Mouse (Mus musculus): Measurements from ENCODE around the gene Fam8a1. TPM values are rescaled to one million over a fixed set of nuclear protein-coding genes. Genes with fewer than 3 reads are reported as not detected.
A peak's percentile ranks its signal among the peaks of the same experiment; 100 is the strongest.

Gene Fam8a1
- polyA plus RNA-seq, 1 experiment from 2014 or later = 7.4 TPM

- WGBS = 65% methylated on average over 6 of the region's 6 CpGs
- DNase-seq (ENCODE audit: low spot score) = peak; percentile 24
These were observed 35.2 kb upstream of the Fam8a1 start for GRCm38 (mm10) chr13:46634133-46634488.

GRCm38 (mm10) chr13:46640608-46641468 is 28.5 kb upstream of the Fam8a1 start:
- Histone ChIP-seq H3K27ac (replicated peaks; ENCODE audit: low read depth, low read length) (no peak overlapping the region), H3K27me3 (ENCODE audit: control insufficient read depth, insufficient read depth, low read length) (no peaks in the 10 kb centered on the region), H3K9me3 (ENCODE audit: control insufficient read depth, low read length) (no peaks in the 10 kb centered on the region), H3K9ac (ENCODE audit: low read length) (no peak overlapping the region), H3K4me1 (ENCODE audit: control insufficient read depth, insufficient read depth, low read length) (no peaks in the 10 kb centered on the region), H3K4me2 (ENCODE audit: low read depth, severe bottlenecking) (no peak overlapping the region), H3K36me3 (ENCODE audit: control insufficient read depth, insufficient read depth, low read length) (no peaks in the 10 kb centered on the region), H3K4me3 (ENCODE audit: low read depth, low read length) (no peak overlapping the region)
- ATAC-seq (ENCODE audit: insufficient number of reproducible peaks, low FRiP score, low TSS enrichment, low read depth) = no peak
- DNase-seq (ENCODE audit: low spot score) = no peak
- 88% methylated on average over 10 of the region's 10 CpGs for WGBS

More at GRCm38 (mm10) chr13:46634133-46634488, 35.2 kb upstream of the Fam8a1 start:
- Histone ChIP-seq H3K4me1 (ENCODE audit: control insufficient read depth, insufficient read depth, low read length) (0 out of 2 replicates have a peak, but pooled peaks cover 7% of the 10 kb centered on the region), H3K4me2 (ENCODE audit: low read depth, severe bottlenecking) (no peak overlapping the region), H3K27ac (replicated peaks; ENCODE audit: low read depth, low read length) (no peak overlapping the region), H3K36me3 (ENCODE audit: control insufficient read depth, insufficient read depth, low read length) (no peaks in the 10 kb centered on the region), H3K9me3 (ENCODE audit: control insufficient read depth, low read length) (no peaks in the 10 kb centered on the region), H3K9ac (ENCODE audit: low read length) (peak overlapping the region; percentile 12; the same call in 1 of the 2 replicates), H3K27me3 (ENCODE audit: control insufficient read depth, insufficient read depth, low read length) (no peaks in the 10 kb centered on the region), H3K4me3 (ENCODE audit: low read depth, low read length) (no peak overlapping the region)
- ATAC-seq (ENCODE audit: insufficient number of reproducible peaks, low FRiP score, low TSS enrichment, low read depth) = no peak

GRCm38 (mm10) chr13:46642318-46642717 is 27.0 kb upstream of the Fam8a1 start:
- no peak overlapping the region for H3K4me2 ChIP-seq (ENCODE audit: low read depth, severe bottlenecking)
- no peaks in the 10 kb centered on the region for H3K9me3 ChIP-seq (ENCODE audit: control insufficient read depth, low read length)
- H3K4me3 ChIP-seq (ENCODE audit: low read depth, low read length) = no peak overlapping the region
- ATAC-seq (ENCODE audit: insufficient number of reproducible peaks, low FRiP score, low TSS enrichment, low read depth) (no peak), DNase-seq (ENCODE audit: low spot score) (no peak)
- no peak overlapping the region for H3K27ac ChIP-seq (replicated peaks; ENCODE audit: low read depth, low read length)
- no peaks in the 10 kb centered on the region for H3K36me3 ChIP-seq (ENCODE audit: control insufficient read depth, insufficient read depth, low read length)
- no peaks in the 10 kb centered on the region for H3K4me1 ChIP-seq (ENCODE audit: control insufficient read depth, insufficient read depth, low read length)
- no peaks in the 10 kb centered on the region for H3K27me3 ChIP-seq (ENCODE audit: control insufficient read depth, insufficient read depth, low read length)
- WGBS = 92% methylated on average over 4 of the region's 4 CpGs
- H3K9ac ChIP-seq (ENCODE audit: low read length) = no peak overlapping the region

- ATAC-seq (ENCODE audit: insufficient number of reproducible peaks, low FRiP score, low TSS enrichment, low read depth) = no peak
- Histone ChIP-seq H3K27me3 (ENCODE audit: control insufficient read depth, insufficient read depth, low read length) (no peaks in the 10 kb centered on the region), H3K4me3 (ENCODE audit: low read depth, low read length) (no peak overlapping the region), H3K4me1 (ENCODE audit: control insufficient read depth, insufficient read depth, low read length) (no peaks in the 10 kb centered on the region), H3K9ac (ENCODE audit: low read length) (no peak overlapping the region), H3K27ac (replicated peaks; ENCODE audit: low read depth, low read length) (no peak overlapping the region), H3K36me3 (ENCODE audit: control insufficient read depth, insufficient read depth, low read length) (no peaks in the 10 kb centered on the region), H3K4me2 (ENCODE audit: low read depth, severe bottlenecking) (no peak overlapping the region), H3K9me3 (ENCODE audit: control insufficient read depth, low read length) (no peaks in the 10 kb centered on the region)
- 92% methylated on average over 6 of the region's 6 CpGs for WGBS
- no peak for DNase-seq (ENCODE audit: low spot score)
These were observed 25.1 kb upstream of the Fam8a1 start for GRCm38 (mm10) chr13:46644175-46644574.

- no peak overlapping the region for H3K27ac ChIP-seq (replicated peaks; ENCODE audit: low read depth, low read length)
- H3K9me3 ChIP-seq (ENCODE audit: control insufficient read depth, low read length) = no peaks in the 10 kb centered on the region
- no peak overlapping the region for H3K4me2 ChIP-seq (ENCODE audit: low read depth, severe bottlenecking)
- H3K9ac ChIP-seq (ENCODE audit: low read length) = no peak overlapping the region
- 81% methylated on average over 6 of the region's 6 CpGs for WGBS
- no peaks in the 10 kb centered on the region for H3K36me3 ChIP-seq (ENCODE audit: control insufficient read depth, insufficient read depth, low read length)
- no peak for DNase-seq (ENCODE audit: low spot score)
- no peaks in the 10 kb centered on the region for H3K27me3 ChIP-seq (ENCODE audit: control insufficient read depth, insufficient read depth, low read length)
- H3K4me1 ChIP-seq (ENCODE audit: control insufficient read depth, insufficient read depth, low read length) = no peaks in the 10 kb centered on the region
- ATAC-seq (ENCODE audit: insufficient number of reproducible peaks, low FRiP score, low TSS enrichment, low read depth) = no peak
- no peak overlapping the region for H3K4me3 ChIP-seq (ENCODE audit: low read depth, low read length)
These were observed 23.8 kb upstream of the Fam8a1 start for GRCm38 (mm10) chr13:46645476-46645875.

DNA sequence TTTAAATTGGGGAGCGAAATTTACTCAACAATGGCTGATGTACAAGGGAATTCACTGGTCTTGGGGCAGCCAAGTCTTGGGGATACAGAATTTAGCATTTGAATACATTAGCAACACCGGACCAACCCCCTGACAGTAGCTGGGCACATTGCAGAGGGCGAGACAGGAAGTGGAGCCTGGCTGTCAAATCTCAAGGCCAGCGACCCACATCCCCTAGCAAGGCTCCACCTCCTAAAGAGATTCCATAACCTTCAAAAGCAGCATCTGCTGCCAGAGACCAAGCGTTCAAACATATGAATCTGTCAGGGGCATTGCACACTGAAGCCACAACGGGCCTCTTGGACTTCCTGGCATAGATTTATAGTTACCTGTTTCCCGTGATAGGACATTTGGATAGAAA is 17.5 kb upstream of the Fam8a1 start:
- 89% methylated on average over 7 of the region's 7 CpGs for WGBS
- no peaks in the 10 kb centered on the region for H3K9me3 ChIP-seq (ENCODE audit: control insufficient read depth, low read length)
- DNase-seq (ENCODE audit: low spot score) = no peak
- H3K9ac ChIP-seq (ENCODE audit: low read length) = no peak overlapping the region
- no peaks in the 10 kb centered on the region for H3K4me1 ChIP-seq (ENCODE audit: control insufficient read depth, insufficient read depth, low read length)
- H3K27ac ChIP-seq (replicated peaks; ENCODE audit: low read depth, low read length) = no peak overlapping the region
- ATAC-seq (ENCODE audit: insufficient number of reproducible peaks, low FRiP score, low TSS enrichment, low read depth) = no peak
- no peaks in the 10 kb centered on the region for H3K27me3 ChIP-seq (ENCODE audit: control insufficient read depth, insufficient read depth, low read length)
- H3K4me2 ChIP-seq (ENCODE audit: low read depth, severe bottlenecking) = no peak overlapping the region
- H3K4me3 ChIP-seq (ENCODE audit: low read depth, low read length) = no peak overlapping the region
- H3K36me3 ChIP-seq (ENCODE audit: control insufficient read depth, insufficient read depth, low read length) = no peaks in the 10 kb centered on the region; the same call in 1 of the 2 replicates

GRCm38 (mm10) chr13:46652671-46653070 is 16.7 kb upstream of the Fam8a1 start:
- Histone ChIP-seq H3K4me1 (ENCODE audit: control insufficient read depth, insufficient read depth, low read length) (no peaks in the 10 kb centered on the region), H3K4me2 (ENCODE audit: low read depth, severe bottlenecking) (no peak overlapping the region), H3K9me3 (ENCODE audit: control insufficient read depth, low read length) (no peaks in the 10 kb centered on the region), H3K27ac (replicated peaks; ENCODE audit: low read depth, low read length) (no peak overlapping the region), H3K36me3 (ENCODE audit: control insufficient read depth, insufficient read depth, low read length) (no peaks in the 10 kb centered on the region; the same call in 1 of the 2 replicates), H3K27me3 (ENCODE audit: control insufficient read depth, insufficient read depth, low read length) (no peaks in the 10 kb centered on the region), H3K4me3 (ENCODE audit: low read depth, low read length) (no peak overlapping the region), H3K9ac (ENCODE audit: low read length) (no peak overlapping the region)
- no peak for DNase-seq (ENCODE audit: low spot score)
- no peak for ATAC-seq (ENCODE audit: insufficient number of reproducible peaks, low FRiP score, low TSS enrichment, low read depth)
- WGBS = 94% methylated on average over 7 of the region's 7 CpGs

GRCm38 (mm10) chr13:46653671-46654070 is 15.7 kb upstream of the Fam8a1 start:
- DNase-seq (ENCODE audit: low spot score) (no peak), ATAC-seq (ENCODE audit: insufficient number of reproducible peaks, low FRiP score, low TSS enrichment, low read depth) (no peak)
- no peak overlapping the region for H3K4me3 ChIP-seq (ENCODE audit: low read depth, low read length)
- no peak overlapping the region for H3K9ac ChIP-seq (ENCODE audit: low read length)
- no peak overlapping the region for H3K4me2 ChIP-seq (ENCODE audit: low read depth, severe bottlenecking)
- WGBS = 76% methylated on average over 4 of the region's 4 CpGs
- H3K27me3 ChIP-seq (ENCODE audit: control insufficient read depth, insufficient read depth, low read length) = no peaks in the 10 kb centered on the region
- no peak overlapping the region for H3K27ac ChIP-seq (replicated peaks; ENCODE audit: low read depth, low read length)
- H3K36me3 ChIP-seq (ENCODE audit: control insufficient read depth, insufficient read depth, low read length) = no peaks in the 10 kb centered on the region; the same call in 1 of the 2 replicates
- H3K9me3 ChIP-seq (ENCODE audit: control insufficient read depth, low read length) = no peaks in the 10 kb centered on the region
- no peaks in the 10 kb centered on the region for H3K4me1 ChIP-seq (ENCODE audit: control insufficient read depth, insufficient read depth, low read length)
